Mouse (Mus musculus): ENCODE data around the gene Gm14288.
"Not testable (repeated sequence)": the region's sequence is repeated elsewhere in the genome, so short reads cannot be mapped to it uniquely, and the experiment has no call there.

Gm14288 gene

DNA sequence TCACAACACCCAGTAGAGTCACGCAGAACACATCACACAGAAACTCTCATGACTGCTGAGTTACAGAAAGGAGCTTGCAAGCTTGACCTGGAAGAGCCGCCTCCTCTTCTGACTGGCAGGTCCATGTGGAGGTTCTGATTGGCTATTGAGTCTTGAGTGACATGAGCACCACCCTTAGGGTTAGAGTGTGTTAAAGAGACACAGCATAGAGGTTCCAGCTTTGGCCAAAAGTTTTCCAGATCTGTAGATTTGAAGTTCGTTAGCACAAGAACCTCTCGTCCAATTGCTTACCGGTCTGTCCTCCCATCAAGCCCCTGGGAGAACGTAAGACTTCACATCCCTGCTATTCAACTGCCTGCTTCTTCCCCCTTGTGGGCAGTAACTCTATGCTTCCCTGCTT lies at the start of gene Gm14288:
Gene Gm14288, minus strand, starts transcription at position 101 of the 400 bp plus-strand sequence.
- DNase-seq (ENCODE audit: inconsistent age in 2 of 2, low spot score in 1 of 2) = not testable (repeated sequence)

DNA sequence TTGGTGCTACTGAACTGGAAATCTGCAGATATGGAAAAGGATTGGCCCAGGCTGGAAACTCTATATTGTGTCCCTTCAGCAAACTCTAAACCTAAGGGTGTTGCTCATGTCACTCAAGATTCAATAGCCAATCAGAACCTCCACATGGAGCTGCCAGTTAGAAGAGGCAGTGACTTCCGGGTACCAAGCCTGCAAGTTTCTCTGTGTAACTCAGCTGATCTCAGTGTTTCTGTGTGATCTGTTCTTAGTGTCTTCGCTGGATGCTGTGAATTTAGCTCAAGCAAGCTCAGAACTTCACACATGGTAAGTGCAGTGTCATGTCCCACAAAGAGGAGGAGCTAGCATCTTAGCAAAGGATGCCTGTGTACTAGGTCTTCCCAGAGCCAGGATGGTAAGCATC lies 59.7 kb downstream of the Gm14288 start, which contains the start of gene Gm2007:
Gene Gm2007, plus strand, starts transcription at position 301 of the 400 bp plus-strand sequence.
- not testable (repeated sequence) for DNase-seq (ENCODE audit: inconsistent age in 2 of 2, low spot score in 1 of 2)

All from adrenal gland, adult (tissue).